Mouse (Mus musculus): ENCODE data around the gene Bbs2. TPM values are rescaled to one million over a fixed set of nuclear protein-coding genes. Genes with fewer than 3 reads are reported as not detected.

Bbs2 gene
- polyA plus RNA-seq (2012; ENCODE audit: low replicate concordance): 2.6 and 4.5 TPM in 2 replicates

GRCm38 (mm10) chr8:94098081-94098974, at the start of gene Bbs2:
Bbs2 (minus strand) TSS chr8:94098928.

GRCm38 (mm10) chr8:94136933-94137332, 38.2 kb upstream of the Bbs2 start, which contains the start of gene Mt4:
Mt4 (plus strand) TSS chr8:94137197.

GRCm38 (mm10) chr8:94036944-94037524, 61.7 kb downstream of the Bbs2 start, which contains the start of the genes Nudt21 and Ogfod1:
Nudt21 (minus strand) TSS chr8:94037031.
Ogfod1 (plus strand) TSS chr8:94037198.

Other genes with a start within 250 kb of the Bbs2 start
- gene Amfr, start 86.1 kb downstream of the Bbs2 start, polyA plus RNA-seq (2012; ENCODE audit: low replicate concordance): 48.5 and 56.3 TPM in 2 replicates
- 171 and 284 TPM in 2 replicates for gene Nudt21, start 61.9 kb downstream of the Bbs2 start, polyA plus RNA-seq (2012; ENCODE audit: low replicate concordance)
- gene Ogfod1, start 61.7 kb downstream of the Bbs2 start, polyA plus RNA-seq (2012; ENCODE audit: low replicate concordance): 3.6 and 9.3 TPM in 2 replicates
- not detected in 2 replicates for gene Mt4, start 38.3 kb upstream of the Bbs2 start, polyA plus RNA-seq (2012; ENCODE audit: low replicate concordance)
- not detected in 2 replicates for gene Mt3, start 53.7 kb upstream of the Bbs2 start, polyA plus RNA-seq (2012; ENCODE audit: low replicate concordance)
- gene Mt2, start 73.7 kb upstream of the Bbs2 start, polyA plus RNA-seq (2012; ENCODE audit: low replicate concordance): 17.2 and 80.3 TPM in 2 replicates
- gene Mt1, start 80.2 kb upstream of the Bbs2 start, polyA plus RNA-seq (2012; ENCODE audit: low replicate concordance): 5.3 and 58.6 TPM in 2 replicates
- 2.2 and 3.1 TPM in 2 replicates for gene Nup93, start 115.6 kb upstream of the Bbs2 start, polyA plus RNA-seq (2012; ENCODE audit: low replicate concordance)
- 0.43 and 0.47 TPM in 2 replicates for gene Slc12a3, start 230.3 kb upstream of the Bbs2 start, polyA plus RNA-seq (2012; ENCODE audit: low replicate concordance)

Data from hematopoietic multipotent progenitor cell, adult 10-12 weeks (in vitro differentiated cells).